Mouse (Mus musculus): ENCODE measurements at regions not wholly inside any gene's neighbourhood (a gene's known extent, or its start where the extent isn't known, plus 50 kb on each side); places are given as distances from the start of the nearest gene placed in this dataset.

DNA sequence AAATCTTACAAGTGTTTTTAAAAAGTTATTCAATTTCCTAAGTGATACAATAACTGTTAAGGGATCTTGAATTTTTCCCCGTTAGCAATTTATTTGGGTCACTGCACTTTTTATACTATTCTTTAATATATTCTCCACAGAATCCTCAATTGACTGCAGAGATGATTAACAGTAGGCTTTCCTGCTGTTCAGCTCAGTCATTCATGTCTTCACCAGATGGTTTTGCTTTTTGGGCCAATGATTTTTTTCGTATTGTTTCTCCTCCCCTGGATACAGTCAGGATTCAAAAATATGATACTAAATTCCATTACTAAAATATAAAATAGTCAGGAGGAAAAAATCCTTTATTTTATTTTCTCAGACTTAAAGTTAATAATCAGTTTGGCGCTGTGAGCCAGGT, 201.9 kb downstream of the 1700017N19Rik start:
- TF ChIP-seq POLR2A (IDR thresholded peaks at IDR 0.05; ENCODE audit: control insufficient read depth, low read depth, low read length) (no peak), CTCF (IDR thresholded peaks at IDR 0.05; ENCODE audit: control insufficient read depth, insufficient read depth, insufficient replicate concordance, low read depth, low read length) (no peak)

Measured in testis, adult 2 months (tissue).